Mouse (Mus musculus) megakaryocyte-erythroid progenitor cell, adult 5-6 weeks (primary cell): ENCODE results near the gene Atp7a. TPM values are rescaled to one million over a fixed set of nuclear protein-coding genes. Genes with fewer than 3 reads are reported as not detected.
"Not testable (repeated sequence)": the region's sequence is repeated elsewhere in the genome, so short reads cannot be mapped to it uniquely, and the experiment has no call there.

Source experiments
- ATAC-seq: replicated peaks from 2 replicates; pipeline ENCODE4 v1.8.0; 2016; ENCODE audit warnings: mild to moderate bottlenecking, inconsistent platforms; ENCODE audit not compliant: severe bottlenecking, poor library complexity, low FRiP score, low TSS enrichment
- total RNA-seq, 2 experiments: library from RNA; stranded (forward) in 1 of 2; stranded (reverse) in 1 of 2; fragments of 200-1000, 215-1000 nt in 1 of 2; fragments of >200 nt in 1 of 2; fragmentation: Nextera tagmentation in 1 of 2; gene quantifications; 2 replicates each; pipeline ENCODE4 v1.2.3; 2014 to 2017

Gene Atp7a
- total RNA-seq (2014; fragmentation: Nextera tagmentation), result 3.3 and 4.8 TPM in 2 replicates
- 3.1 and 3.3 TPM in 2 replicates for total RNA-seq (2017)

DNA sequence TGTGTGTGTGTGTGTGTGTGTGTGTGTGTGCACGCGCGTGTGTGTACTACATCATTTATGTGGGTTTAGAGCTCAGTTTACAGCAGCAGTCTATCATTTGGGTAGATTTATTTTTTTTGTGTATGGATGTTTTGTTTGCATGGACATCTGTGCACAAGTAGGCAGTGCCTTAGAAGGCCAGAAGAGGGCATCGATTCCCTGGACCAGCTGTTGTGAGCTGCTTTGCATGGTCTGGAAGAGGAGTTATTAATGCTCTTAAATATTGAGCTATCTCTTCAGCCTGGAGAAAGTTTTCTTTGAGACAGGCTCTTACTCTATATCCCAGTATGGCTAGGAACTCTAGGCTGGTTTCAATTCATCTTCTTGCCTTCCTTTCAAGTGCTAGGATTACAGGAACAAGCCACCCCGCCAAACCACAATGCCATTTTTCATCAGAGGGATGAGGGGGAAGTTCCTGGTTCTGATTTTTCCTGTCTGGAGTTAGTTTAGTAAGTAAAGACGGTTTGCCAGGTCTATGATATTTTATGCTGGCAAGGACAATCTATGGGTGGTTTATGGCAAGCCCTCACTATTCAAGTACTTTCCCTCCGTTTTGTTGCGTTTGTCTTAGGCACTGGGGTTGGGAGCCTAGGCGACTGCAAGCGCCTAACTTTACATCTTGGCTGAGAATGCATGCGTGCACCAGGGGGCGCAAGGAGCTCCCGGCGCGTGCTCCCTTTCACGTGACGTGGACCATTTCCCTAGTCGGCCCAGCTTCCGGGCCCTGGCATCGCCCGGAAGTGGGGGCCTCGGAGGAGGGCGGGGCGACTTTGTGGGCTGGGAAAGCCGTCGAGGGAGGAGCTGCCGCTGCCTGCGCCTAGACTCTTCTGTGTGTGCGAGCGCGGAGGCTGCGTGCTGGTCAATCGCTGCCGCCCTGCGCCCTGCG is at the start of gene Atp7a:
Gene Atp7a (plus strand): TSS at position 859 of the 925 bp plus-strand sequence.
- ATAC-seq, result peak; percentile 100

DNA sequence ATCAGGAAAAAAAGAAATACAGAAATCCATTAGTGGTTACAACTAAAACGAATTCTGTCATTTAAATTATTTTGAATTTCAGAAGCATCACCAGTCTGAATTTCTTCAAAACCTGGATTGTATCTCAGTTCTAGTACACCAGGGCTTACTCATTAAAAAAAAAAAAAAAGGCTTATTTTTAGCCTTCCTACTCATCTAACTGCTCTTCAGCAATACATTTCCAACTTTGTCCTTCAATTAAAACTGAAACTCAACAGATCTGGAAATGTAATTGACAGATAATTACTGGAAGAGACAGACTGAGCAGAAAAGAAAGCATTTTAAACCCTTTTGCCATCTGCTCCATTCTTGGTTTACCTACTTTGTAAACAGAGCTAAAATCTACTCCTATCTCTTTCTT is 25.5 kb upstream of the Atp7a start:
- ATAC-seq, result no peak

GRCm38 (mm10) chrX:106010762-106011161 is 16.3 kb upstream of the Atp7a start:
- no peak for ATAC-seq

DNA sequence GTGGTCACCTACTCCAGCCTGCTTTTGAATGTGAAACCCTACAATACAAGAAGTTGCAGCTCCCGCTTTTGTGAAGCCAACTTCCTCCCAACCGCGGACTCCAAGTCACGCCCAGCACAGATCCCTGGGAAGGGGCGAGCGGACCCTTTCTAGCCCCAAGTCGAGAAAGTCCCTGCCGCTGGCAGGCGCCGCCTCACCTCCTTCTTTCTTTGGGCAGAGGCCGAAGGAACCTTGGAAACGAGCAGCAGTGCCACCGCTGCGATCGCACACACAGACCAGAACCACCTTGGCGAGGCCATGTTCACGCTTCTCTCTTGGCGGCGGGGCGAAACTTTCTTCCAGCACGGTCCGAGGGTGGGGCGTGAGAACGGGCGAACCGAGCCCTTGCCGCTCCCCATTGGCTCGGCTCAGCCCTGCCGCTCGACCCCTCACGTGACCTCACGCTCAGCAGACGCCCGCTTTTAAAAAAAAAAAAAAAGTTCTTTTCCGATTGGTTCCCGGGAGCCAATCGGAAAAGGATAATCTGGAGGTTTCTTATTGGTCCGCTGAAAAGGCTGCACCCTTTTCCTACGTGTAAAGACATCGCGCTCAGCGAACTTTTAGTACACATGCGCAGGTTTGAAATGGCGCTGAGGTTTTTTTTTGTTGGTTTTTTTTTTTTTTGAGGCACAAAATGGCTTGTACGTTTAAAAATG is 15.5 kb upstream of the Atp7a start, which contains the start of gene Magt1:
Gene Magt1 (minus strand): TSS at position 442 of the 695 bp plus-strand sequence.
- peak; percentile 94 for ATAC-seq

- ATAC-seq, result no peak
Measured at GRCm38 (mm10) chrX:106012559-106012958, 14.5 kb upstream of the Atp7a start.

GRCm38 (mm10) chrX:106013217-106013616 is 13.9 kb upstream of the Atp7a start:
- ATAC-seq, result no peak

- not testable (repeated sequence) for ATAC-seq
Measured at GRCm38 (mm10) chrX:106014741-106015377, 12.2 kb upstream of the Atp7a start.

DNA sequence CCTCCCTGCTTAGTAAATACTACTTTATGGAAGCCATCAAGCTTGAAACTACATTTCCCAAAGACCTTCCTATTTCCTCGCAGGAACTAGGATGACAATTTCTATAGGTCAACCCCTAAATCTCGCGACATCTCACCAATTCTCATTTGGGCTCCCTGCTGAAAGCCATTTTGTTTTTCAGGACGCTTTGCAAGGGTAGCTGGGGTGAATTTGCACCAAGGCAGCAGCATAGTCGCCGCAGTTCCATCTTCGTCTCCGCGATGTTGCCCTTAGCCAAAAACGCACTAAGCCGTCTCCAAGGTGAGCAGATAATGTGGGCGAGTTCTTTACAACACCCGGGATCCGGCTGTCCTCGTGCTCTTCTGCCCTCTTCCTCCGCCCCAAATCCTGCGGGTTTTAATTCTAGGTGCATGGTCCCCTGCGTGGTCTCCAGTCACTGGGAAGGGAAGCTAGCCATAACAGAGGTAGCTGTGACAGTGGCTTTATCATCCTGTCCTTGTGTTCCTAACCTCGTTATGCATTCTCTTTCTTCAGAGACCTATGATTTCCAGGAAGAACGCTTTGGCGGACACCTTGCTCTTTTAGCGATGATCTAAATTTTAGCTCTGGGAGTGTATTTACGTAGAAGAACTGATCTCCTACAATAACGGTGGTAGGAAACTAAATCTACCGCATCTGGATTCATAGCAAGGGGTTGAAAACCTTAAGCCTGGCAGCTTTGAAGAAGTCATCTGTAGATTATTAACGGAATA is 11.3 kb upstream of the Atp7a start, which contains the start of gene Cox7b:
Gene Cox7b (plus strand): TSS at position 130 of the 752 bp plus-strand sequence.
- ATAC-seq, result peak; percentile 66

DNA sequence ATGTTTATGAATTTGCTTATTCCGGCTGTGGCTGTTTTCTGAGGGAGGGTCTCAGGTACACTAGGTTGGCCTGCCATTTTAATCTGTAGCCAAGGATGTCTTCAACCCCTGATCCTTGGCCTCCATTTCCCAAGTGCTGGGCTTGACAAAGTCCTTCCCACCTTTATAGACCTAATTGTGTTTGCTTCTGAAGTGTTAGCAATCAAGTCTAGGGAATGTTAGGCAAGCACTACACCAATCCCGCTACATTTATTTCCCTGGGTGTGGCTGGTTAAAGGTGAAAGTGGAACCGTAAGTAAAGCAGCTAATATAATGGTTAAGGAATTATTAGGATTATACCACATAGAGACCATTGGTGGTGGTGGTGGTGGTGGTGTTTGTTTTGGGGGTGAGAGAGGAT is 10.0 kb upstream of the Atp7a start:
- ATAC-seq, result no peak

GRCm38 (mm10) chrX:106017516-106017915 is 9.6 kb upstream of the Atp7a start:
- ATAC-seq, result no peak

- ATAC-seq, result peak; percentile 43
Measured at GRCm38 (mm10) chrX:106027343-106027674, 233 bp downstream of the Atp7a start.

DNA sequence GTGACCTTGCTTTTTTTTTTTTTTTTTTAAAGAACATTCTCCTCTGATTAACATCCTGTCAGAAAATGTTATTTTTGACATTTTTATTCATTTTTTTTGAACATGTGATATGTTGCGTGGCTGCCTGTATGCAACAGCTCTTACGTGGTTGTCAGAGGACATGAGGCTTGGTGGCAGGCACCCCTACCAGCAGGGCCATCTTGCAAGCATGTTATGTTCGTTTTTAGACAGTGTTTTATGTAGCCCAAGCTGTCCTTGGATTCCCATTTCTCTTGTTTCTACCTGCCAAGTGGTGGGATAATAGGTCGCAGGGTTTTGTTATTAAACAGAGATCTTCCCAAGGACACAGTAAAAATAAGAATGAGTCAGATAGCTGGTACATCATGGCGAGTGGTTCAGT is 3.1 kb downstream of the Atp7a start:
- no peak for ATAC-seq

DNA sequence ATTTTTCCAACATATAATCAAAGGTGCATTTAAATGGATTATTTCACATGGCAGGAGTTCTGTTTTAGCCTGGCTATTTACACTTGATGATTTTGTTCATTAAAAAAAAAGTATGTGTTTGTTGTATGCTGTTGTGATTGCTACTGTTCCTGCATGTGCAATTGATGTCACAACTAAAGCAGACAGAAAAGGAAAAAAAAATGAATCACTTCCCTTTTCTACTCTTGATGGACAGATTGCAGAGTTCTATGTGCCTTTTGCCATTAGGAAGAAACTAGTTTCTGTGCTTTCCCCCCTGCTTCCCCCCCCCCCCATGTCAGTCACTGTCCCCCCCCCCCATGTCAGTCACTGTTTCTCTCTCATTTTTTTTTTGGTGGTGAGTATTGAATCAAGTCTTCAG is 4.0 kb downstream of the Atp7a start:
- ATAC-seq, result no peak

DNA sequence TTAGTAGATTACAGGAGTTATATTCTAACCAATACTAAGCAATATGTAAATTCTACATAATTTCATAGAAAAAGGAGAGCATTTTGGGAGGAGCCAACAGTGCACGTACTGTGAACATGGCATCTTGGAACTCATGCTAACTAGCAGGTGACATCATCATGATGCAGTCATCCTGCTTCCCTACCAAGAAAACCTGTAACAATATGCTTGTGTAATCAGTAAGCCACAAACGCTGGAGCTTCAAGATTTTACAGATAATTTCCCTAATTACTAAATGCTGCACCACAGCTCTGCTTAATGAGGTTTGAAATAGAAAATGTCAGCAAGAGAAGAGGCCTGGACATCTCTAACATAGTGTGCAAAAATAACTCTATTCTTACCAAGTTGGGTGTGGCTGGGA is 8.7 kb downstream of the Atp7a start:
- peak; percentile 52; the same call in 1 of the 2 replicates for ATAC-seq

DNA sequence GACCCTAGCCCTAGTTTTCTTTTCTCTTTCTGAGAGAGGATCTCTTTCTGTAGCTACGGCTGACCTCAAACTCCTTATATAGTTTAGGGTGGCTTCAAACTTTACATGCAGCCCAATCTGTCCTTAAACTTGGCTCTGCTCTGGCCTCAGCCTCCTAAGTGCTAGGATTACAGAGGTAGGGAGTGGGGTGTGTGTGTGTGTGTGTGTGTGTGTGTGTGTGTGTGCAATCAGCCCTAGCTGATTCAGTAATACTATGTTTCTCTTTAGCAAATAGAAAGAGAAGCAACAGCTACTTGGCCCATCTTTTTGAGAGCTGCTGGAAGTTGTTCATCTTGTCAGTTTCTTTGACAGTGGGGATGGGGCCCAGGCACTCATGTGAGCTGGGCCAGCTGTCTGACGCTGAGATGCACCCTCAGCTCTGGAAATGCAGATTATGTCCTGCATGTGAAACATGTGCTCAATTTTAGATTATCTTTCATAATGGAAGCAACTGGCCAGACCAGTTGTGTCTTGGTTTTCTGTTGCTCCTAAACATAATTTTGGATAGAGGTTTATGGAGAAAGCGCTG is 10.2 kb downstream of the Atp7a start:
- no peak for ATAC-seq

- ATAC-seq, result peak; percentile 82
Measured at GRCm38 (mm10) chrX:106043863-106044617, 17.0 kb downstream of the Atp7a start.

GRCm38 (mm10) chrX:106045455-106045854 is 18.4 kb downstream of the Atp7a start:
- ATAC-seq, result no peak

DNA sequence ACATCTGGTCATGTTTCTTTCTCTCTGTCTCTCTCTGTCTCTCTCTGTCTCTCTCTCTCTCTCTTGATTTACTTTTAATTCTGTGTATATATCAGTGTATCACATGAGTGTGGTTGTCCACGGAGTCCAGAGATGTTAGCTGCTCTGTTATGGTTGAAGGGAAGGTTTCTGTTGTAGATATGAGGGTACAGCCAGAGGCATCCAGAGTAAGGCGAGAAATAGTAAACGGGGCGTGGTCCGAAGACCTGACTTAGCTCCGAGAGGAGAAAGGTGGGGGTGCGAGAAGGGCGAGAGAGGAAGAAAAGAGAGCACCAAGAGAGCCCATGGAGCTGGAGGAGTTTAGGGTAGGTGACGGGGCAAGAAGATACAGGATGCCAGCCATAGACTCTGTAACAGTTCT is 18.9 kb downstream of the Atp7a start:
- peak; percentile 75 for ATAC-seq
